Mouse (Mus musculus) spleen, adult 2 months (tissue): ENCODE data around the gene Ubr3.

ENCODE experiments used
- CTCF ChIP-seq: fragments of 200-500 bp; IDR thresholded peaks from 2 replicates; pipeline ENCODE4 v1.5.1; 2011; ENCODE audit warnings: mild to moderate bottlenecking, inconsistent platforms; ENCODE audit not compliant: insufficient read depth, insufficient read length, insufficient replicate concordance; ENCODE audit errors: extremely low read depth
- POLR2A ChIP-seq: fragments of 200-500 bp; IDR thresholded peaks from 2 replicates; pipeline ENCODE4 v1.6.1; 2011; ENCODE audit warnings: low read depth, low read length, inconsistent platforms

- no peak for TF ChIP-seq POLR2A
- TF ChIP-seq CTCF = no peak
Observed at GRCm38 (mm10) chr2:69851427-69852058, 45.5 kb upstream of the Ubr3 start.
